Mouse (Mus musculus) induced T-regulatory cell, adult 2 months (primary cell): ENCODE measurements at regions not wholly inside any gene's neighbourhood (a gene's known extent, or its start where the extent isn't known, plus 50 kb on each side); places are given as distances from the start of the nearest gene placed in this dataset.

ENCODE experiments used
- DNase-seq: peaks from one replicate; pipeline ENCODE4 v3.0.0-alpha.2; 2012; ENCODE audit warnings: low read depth

GRCm38 (mm10) chr8:103270815-103271553 is 485.5 kb upstream of the Cdh11 start:
- DNase-seq = no peak

- DNase-seq = no peak
Observed at GRCm38 (mm10) chr8:103272305-103273079, 487.1 kb upstream of the Cdh11 start.

- no peak for DNase-seq
Observed at GRCm38 (mm10) chr8:103273476-103273875, 488.0 kb upstream of the Cdh11 start.

DNA sequence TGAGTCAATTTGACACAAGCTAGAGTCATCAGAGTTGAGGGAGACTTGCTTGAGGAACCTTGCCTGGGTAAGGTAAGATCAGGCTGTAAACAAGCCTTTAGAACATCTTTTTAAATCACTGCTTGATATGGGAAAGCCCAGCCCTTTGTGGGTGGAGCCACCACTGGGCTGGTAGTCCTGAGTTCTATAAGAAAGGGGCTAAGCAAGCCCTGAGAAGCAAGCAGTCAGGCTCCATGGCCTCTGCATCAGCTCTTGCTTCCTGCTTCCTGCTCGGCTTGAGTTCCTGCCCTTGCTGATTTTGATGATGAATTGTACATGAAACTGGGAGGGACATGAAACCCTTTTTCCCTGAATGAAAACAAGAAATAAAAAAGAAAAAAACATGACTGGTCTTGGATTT is 496.4 kb upstream of the Cdh11 start:
- no peak for DNase-seq

- DNase-seq = no peak
Observed at GRCm38 (mm10) chr8:103288561-103288974, 503.1 kb upstream of the Cdh11 start.

DNA sequence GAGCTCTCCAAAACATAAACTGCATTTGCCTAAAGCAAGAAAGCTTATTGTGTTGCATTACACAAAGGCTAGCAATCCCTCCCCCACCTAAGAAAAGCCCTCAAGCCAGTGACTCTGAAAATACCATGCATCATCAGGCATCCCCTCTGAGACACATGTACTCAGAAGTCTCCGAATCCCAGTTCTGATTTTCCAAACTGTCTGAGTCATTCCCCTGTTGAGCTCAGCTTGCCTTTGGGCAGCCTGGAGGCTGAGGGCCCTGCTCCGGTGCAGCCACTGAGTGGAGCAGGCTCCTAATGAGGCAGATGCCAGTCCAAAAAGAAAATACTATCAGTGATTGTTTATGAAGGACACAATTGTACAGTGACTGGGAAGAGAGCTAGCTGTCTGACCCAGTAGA is 507.5 kb upstream of the Cdh11 start:
- no peak for DNase-seq

DNA sequence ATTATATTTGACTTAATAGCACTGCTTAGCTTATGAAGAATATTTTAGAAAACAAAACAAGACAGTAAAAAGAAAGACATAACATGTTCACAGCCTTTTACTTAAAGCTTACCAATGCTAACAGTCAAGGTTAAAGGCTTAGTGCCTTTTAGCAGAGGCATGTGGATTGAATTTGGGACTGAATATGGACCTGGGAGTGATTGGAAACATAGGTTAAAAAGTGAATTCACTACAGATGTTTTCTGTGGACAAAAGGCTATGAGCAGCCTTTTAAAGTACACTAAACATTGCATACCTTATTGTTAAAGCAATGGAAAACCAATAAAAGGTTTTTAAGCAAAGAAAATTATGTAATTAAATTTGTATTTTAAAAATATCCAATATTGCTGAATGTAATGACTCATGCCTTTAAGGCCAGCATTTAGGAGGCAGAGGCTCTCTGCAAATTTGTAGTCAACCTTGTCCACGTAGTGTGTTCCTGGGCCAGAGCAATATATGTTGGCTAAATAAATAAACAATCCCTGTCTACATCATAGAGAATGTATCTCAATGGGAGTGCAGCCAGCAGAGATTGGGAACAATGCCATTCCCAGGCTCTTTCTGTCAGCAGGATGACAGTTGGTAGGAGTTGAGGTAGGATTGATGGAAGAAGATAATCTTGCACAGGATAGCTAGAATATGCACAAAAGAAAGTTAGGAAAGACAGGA is 521.2 kb upstream of the Cdh11 start:
- no peak for DNase-seq

DNA sequence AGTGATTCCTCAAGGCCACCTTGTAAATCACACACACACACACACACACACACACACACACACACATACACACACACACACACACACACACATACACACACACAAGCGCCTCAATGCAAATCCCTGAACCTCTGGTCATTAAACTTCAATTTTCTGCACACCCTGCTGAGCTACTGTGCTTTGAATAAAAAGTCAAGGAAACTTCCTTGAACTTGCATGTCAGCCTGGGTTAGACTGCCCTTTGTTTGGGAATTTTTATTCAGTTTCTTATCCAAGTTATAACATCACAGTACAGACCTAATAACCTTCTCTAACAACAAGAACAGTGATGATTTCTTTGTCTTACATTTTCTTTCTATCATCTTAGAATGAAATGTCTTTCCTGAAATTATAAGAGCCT is 528.1 kb upstream of the Cdh11 start:
- DNase-seq = no peak

DNA sequence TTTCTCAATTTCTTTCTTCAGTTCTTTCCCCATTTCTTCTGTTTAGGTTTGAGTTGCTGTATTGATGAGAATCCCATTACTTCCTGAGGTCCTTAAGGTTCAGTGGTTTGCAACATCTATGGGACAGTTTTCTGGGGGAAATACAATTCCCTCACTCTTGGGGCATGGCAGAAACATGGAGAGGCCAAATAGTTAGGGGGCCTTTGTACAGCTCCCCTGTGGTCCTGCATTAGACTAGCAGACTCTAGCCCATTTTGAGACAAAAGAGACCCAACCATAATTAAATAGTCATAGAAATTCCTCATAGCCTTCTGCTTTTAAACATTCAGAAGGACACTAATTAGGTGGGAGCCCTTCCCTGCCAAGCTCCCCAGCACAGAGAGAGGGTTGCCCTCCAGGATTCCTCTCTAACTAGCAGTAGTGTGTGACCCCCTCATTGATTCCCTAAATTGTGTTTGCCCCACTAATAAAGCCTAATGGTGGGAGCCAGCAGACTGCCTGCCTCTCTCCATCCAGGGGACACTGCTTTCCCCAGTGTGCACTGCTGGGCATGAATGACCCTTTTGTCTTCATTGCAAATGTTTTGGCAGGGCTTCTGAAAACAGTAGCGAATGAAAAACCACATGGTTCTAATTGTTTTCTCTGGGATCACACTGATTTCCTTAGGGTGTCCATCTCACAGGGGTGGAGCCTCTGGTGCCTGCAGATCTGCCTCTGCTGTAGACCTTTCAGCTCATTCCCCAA is 529.0 kb upstream of the Cdh11 start:
- no peak for DNase-seq

DNA sequence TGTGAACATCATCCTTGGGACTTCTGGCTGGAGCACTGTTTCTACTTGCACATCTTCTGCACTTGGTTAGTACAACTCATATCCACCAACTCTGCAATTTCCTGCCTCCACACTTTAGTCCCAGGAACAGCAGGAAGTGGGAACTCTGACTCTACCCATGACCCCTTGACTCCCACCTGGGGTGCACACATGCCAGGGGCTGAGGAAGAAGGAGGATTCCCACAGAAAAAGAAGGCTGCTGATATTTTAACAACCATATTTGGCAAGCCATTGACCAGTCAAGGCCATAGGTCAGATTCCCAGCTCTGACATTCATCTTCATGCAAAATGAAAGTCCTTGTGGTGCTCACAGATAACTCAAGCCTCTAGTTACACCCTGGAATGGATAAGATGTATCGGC is 530.3 kb upstream of the Cdh11 start:
- no peak for DNase-seq

- no peak for DNase-seq
Observed at GRCm38 (mm10) chr8:103316691-103317091, 531.2 kb upstream of the Cdh11 start.

GRCm38 (mm10) chr8:103317149-103317725 is 531.8 kb upstream of the Cdh11 start:
- no peak for DNase-seq

GRCm38 (mm10) chr8:103324016-103324665 is 538.7 kb upstream of the Cdh11 start:
- DNase-seq = no peak

- no peak for DNase-seq
Observed at GRCm38 (mm10) chr8:103331415-103331814, 546.0 kb upstream of the Cdh11 start.

DNA sequence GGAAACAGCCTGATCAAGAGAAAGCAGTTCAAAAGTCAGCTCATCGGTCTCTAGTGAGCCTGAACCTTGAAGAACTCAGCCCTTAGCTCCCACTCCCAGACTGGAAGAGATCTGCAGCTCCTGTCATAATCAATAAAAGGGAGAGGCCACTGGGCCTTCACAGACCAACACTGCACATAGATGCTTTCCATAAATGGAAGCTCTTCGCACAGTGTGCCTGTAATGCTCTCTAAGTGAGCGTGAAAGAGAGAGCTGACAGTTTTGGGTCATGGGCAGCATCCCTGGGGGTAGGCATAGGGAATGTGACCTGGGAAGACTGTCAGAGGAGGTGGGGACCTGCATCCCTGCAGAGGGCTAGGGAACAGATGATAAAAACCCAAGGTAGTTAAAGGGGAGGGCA is 551.9 kb upstream of the Cdh11 start:
- DNase-seq = no peak

GRCm38 (mm10) chr8:103339042-103339441 is 553.6 kb upstream of the Cdh11 start:
- no peak for DNase-seq

DNA sequence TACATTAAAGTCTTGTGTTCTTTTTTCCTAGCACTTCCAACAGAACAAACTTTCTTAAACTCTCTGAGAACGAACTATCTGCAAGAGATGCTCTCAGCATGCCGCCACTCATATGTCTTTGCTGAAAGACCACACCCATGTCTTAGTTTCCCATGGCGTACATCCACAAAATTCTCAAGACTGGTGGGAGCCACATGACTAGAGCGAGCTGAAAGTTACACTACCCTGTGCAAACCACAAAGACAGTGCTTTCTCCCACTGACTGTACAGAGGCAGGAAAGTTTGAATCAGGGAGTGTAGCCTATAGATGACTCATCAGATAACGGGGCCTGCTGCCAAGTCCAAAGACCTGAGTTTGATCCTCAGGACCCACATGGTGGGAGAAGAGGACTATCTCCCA is 554.5 kb upstream of the Cdh11 start:
- no peak for DNase-seq

- DNase-seq = no peak
Observed at GRCm38 (mm10) chr8:103343891-103344290, 558.4 kb upstream of the Cdh11 start.

DNA sequence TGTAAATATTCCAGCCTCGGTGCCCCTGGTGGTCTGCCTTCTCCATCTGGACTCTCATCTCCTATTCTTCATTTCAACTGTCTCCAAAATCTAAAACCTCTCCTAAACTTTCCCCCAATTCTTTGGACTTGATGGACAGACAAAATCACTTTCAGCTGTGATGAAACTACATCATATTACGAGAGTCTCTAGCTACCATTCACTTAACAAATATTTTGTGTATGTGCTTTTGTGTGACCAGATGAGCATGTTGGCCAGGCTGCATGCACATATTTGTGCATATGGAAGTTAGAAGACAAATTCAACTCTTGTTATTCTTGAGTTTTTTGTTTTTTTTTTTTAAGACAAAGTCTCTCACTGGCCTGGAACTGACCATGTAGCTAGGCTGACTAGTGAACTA is 559.4 kb upstream of the Cdh11 start:
- no peak for DNase-seq

- no peak for DNase-seq
Observed at GRCm38 (mm10) chr8:103347158-103347871, 561.9 kb upstream of the Cdh11 start.

DNA sequence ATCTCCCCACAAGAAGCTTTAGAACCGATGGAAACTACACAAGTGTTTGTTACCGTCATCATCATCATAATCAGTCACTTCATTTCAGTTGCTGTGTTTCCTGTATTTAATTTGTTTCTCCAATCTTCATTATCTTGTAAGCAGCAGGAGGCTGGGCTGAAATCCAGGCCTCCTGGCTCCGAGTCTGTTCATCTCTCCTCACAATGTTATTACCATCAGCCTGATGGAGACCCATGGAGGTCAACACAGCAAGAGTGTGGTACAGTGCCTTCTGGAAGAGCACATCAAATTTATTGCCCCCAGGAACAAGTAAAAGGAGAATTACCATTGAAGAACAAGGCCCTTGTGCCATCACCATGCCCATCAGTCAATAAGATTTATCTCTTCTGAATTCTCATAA is 576.3 kb upstream of the Cdh11 start:
- DNase-seq = no peak
